Mouse (Mus musculus): ENCODE measurements at regions not wholly inside any gene's neighbourhood (a gene's known extent, or its start where the extent isn't known, plus 50 kb on each side); places are given as distances from the start of the nearest gene placed in this dataset.
"Not testable (repeated sequence)": the region's sequence is repeated elsewhere in the genome, so short reads cannot be mapped to it uniquely, and the experiment has no call there.

DNA sequence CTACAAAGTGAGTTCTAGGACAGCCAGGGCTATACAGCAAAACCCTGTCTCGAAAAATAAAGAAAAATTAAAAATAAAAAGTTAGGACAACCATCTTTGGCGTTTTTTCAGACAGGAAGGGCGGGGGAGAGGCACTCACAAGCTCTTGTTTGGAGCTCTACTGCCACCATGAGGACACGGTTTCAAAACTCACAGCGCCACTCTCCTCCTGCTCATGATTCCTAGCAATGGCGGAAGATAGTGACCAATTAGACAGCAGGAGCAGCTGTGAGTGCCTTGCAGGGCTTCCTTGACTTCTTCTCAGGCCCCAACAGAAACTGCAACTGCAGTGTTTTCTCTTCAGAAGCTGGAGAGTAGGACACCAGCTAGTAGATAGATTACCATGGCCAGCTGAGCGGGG, 151.9 kb upstream of the Olfr1324 start:
- Histone ChIP-seq H3K27me3 (ENCODE audit: control insufficient read depth, insufficient read depth, low read length) (no peaks in the 10 kb centered on the region), H3K4me1 (ENCODE audit: control insufficient read depth, insufficient read depth, low read length) (no peaks in the 10 kb centered on the region), H3K36me3 (replicated peaks; ENCODE audit: control insufficient read depth, insufficient read depth, low read depth, low read length) (no peaks in the 10 kb centered on the region), H3K4me3 (ENCODE audit: low read depth, low read length) (no peak overlapping the region), H3K9ac (replicated peaks; ENCODE audit: low read length) (no peak overlapping the region), H3K27ac (replicated peaks; ENCODE audit: low read depth, low read length) (no peak overlapping the region), H3K4me2 (ENCODE audit: low read depth, low read length) (no peak overlapping the region), H3K9me3 (replicated peaks; ENCODE audit: control insufficient read depth, low read length) (no peaks in the 10 kb centered on the region)
- 60% methylated on average over 7 of the region's 7 CpGs for WGBS
- ATAC-seq (replicated peaks; ENCODE audit: insufficient number of reproducible peaks, low FRiP score, low TSS enrichment, low read depth) (no peak), DNase-seq (ENCODE audit: low spot score) (peak; percentile 35)

DNA sequence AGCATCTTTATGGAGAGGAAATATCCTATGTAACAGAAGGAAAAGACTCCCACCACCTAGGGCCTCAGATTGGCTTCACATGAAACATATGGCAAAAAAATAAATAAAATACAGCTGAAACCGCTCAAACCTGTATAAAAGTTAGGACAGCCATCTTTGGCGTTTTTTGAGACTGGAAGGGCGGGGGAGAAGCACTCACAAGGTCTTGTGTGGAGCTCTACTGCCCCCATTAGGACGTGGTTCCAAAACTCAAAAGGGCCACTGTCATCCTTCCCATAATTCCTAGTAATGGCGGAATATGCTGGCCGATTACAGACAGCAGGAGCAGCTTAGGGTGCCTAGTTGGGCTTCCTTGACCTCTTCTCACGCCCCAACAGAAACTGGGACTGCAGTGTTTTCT, 148.5 kb upstream of the Olfr1324 start:
- H3K9ac ChIP-seq (replicated peaks; ENCODE audit: low read length), result no peak overlapping the region
- ATAC-seq (replicated peaks; ENCODE audit: insufficient number of reproducible peaks, low FRiP score, low TSS enrichment, low read depth) (no peak), DNase-seq (ENCODE audit: low spot score) (peak; percentile 63)
- H3K9me3 ChIP-seq (replicated peaks; ENCODE audit: control insufficient read depth, low read length), result no peaks in the 10 kb centered on the region
- no peaks in the 10 kb centered on the region for H3K36me3 ChIP-seq (replicated peaks; ENCODE audit: control insufficient read depth, insufficient read depth, low read depth, low read length)
- no peaks in the 10 kb centered on the region for H3K4me1 ChIP-seq (ENCODE audit: control insufficient read depth, insufficient read depth, low read length)
- 59% methylated on average over 7 of the region's 7 CpGs for WGBS
- no peak overlapping the region for H3K4me3 ChIP-seq (ENCODE audit: low read depth, low read length)
- H3K27me3 ChIP-seq (ENCODE audit: control insufficient read depth, insufficient read depth, low read length), result no peaks in the 10 kb centered on the region
- no peak overlapping the region for H3K27ac ChIP-seq (replicated peaks; ENCODE audit: low read depth, low read length)
- no peak overlapping the region; the same call in 1 of the 2 replicates for H3K4me2 ChIP-seq (ENCODE audit: low read depth, low read length)

DNA sequence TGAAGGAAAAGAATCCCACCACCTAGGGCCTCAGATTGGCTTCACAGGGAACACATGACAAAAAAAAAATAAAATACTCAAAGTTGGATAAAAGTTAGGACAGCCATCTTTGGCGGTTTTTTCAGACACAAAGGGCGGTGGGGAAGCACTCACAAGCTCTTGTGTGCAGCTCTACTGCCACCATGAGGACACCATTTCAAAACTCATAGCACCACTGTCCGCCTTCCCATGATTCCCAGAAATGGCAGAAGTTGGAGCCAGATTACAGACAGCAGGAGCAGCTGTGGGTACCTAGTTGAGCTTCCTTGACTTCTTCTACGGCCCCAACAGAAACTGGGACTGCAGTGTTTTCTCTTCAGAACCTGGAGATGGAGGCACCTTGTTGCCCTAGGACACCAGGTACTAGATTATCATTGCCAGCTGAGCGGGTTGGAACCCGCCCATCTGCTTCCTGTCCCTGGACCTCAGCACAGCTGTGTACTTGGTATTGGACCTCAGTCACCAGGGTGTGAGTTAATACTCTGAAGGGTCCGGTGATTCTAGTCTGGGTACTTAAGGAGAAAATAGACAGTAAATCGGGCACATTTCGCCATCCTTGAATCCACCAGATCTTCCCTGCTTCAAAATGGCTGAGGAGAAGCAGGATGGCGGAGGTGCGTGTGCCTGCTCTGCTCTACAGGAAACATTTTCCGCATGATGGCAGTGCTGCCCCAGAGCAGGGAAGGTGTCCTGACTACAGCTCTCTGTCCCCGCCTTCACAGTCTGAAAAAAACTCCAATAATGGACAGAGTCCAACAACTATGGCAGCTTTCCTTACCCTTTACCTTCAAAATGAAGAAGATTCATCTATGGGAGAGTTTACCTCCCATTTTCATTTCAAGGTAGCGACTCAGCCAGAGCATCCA, 144.1 kb upstream of the Olfr1324 start:
- H3K4me1 ChIP-seq (ENCODE audit: control insufficient read depth, insufficient read depth, low read length); H3K4me3 ChIP-seq (ENCODE audit: low read depth, low read length); H3K27ac ChIP-seq (replicated peaks; ENCODE audit: low read depth, low read length); H3K36me3 ChIP-seq (replicated peaks; ENCODE audit: control insufficient read depth, insufficient read depth, low read depth, low read length); H3K9me3 ChIP-seq (replicated peaks; ENCODE audit: control insufficient read depth, low read length); H3K9ac ChIP-seq (replicated peaks; ENCODE audit: low read length); ATAC-seq (replicated peaks; ENCODE audit: insufficient number of reproducible peaks, low FRiP score, low TSS enrichment, low read depth); H3K4me2 ChIP-seq (ENCODE audit: low read depth, low read length); H3K27me3 ChIP-seq (ENCODE audit: control insufficient read depth, insufficient read depth, low read length): not testable (repeated sequence)
- 71% methylated on average over 13 of the region's 14 CpGs for WGBS
- peak; percentile 61 for DNase-seq (ENCODE audit: low spot score)

DNA sequence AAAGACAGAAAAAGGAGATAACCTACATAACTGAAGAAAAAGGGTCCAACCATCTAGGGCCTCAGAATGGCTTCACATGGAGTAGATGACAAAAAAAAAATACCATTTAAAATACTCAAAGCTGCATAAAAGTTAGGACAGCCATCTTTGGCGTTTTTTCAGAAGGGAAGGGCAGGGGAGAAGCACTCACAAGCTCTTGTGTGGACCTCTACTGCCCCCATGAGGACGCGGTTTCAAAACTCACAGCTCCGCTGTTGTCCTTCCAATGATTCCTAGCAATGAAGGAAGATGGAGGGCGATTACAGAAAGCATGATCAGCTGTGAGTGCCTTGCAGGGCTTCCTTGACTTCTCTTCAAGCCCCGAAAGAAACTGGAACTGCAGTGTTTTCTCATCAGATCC, 140.8 kb upstream of the Olfr1324 start:
- DNase-seq (ENCODE audit: low spot score), result peak; percentile 22
- no peak overlapping the region for H3K4me2 ChIP-seq (ENCODE audit: low read depth, low read length)

DNA sequence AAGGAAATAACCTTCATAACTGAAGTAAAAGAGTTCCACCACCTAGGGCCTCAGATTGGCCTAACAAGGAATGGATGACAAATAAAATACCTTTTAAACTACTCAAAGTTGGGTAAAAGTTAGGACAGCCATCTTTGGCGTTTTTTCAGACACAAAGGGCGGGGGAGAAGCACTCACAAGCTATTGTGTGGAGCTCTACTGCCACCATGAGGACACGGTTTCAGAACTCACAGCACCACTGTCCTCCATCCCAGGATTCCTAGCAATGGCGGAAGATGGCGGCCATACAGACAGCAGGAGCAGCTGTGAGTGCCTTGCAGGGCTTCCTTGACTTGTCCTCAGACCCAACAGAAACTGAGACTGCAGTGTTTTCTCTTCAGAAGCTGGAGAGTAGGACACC, 138.0 kb upstream of the Olfr1324 start:
- DNase-seq (ENCODE audit: low spot score) (peak; percentile 58), ATAC-seq (replicated peaks; ENCODE audit: insufficient number of reproducible peaks, low FRiP score, low TSS enrichment, low read depth) (no peak)
- H3K9me3 ChIP-seq (replicated peaks; ENCODE audit: control insufficient read depth, low read length), result no peaks in the 10 kb centered on the region
- no peaks in the 10 kb centered on the region for H3K27me3 ChIP-seq (ENCODE audit: control insufficient read depth, insufficient read depth, low read length)
- 62% methylated on average over 5 of the region's 5 CpGs for WGBS
- H3K9ac ChIP-seq (replicated peaks; ENCODE audit: low read length), result no peak overlapping the region
- H3K4me2 ChIP-seq (ENCODE audit: low read depth, low read length), result no peak overlapping the region
- H3K4me1 ChIP-seq (ENCODE audit: control insufficient read depth, insufficient read depth, low read length), result no peaks in the 10 kb centered on the region
- no peak overlapping the region for H3K27ac ChIP-seq (replicated peaks; ENCODE audit: low read depth, low read length)
- H3K36me3 ChIP-seq (replicated peaks; ENCODE audit: control insufficient read depth, insufficient read depth, low read depth, low read length), result no peaks in the 10 kb centered on the region
- no peak overlapping the region for H3K4me3 ChIP-seq (ENCODE audit: low read depth, low read length)

More for the DNA sequence above, 140.8 kb upstream of the Olfr1324 start:
- no peak for ATAC-seq (replicated peaks; ENCODE audit: insufficient number of reproducible peaks, low FRiP score, low TSS enrichment, low read depth)
- no peaks in the 10 kb centered on the region for H3K36me3 ChIP-seq (replicated peaks; ENCODE audit: control insufficient read depth, insufficient read depth, low read depth, low read length)
- WGBS, result 55% methylated on average over 6 of the region's 6 CpGs
- no peak overlapping the region for H3K27ac ChIP-seq (replicated peaks; ENCODE audit: low read depth, low read length)
- no peaks in the 10 kb centered on the region for H3K27me3 ChIP-seq (ENCODE audit: control insufficient read depth, insufficient read depth, low read length)
- H3K9ac ChIP-seq (replicated peaks; ENCODE audit: low read length), result no peak overlapping the region
- H3K4me3 ChIP-seq (ENCODE audit: low read depth, low read length), result no peak overlapping the region
- no peaks in the 10 kb centered on the region for H3K9me3 ChIP-seq (replicated peaks; ENCODE audit: control insufficient read depth, low read length)
- no peaks in the 10 kb centered on the region for H3K4me1 ChIP-seq (ENCODE audit: control insufficient read depth, insufficient read depth, low read length)

DNA sequence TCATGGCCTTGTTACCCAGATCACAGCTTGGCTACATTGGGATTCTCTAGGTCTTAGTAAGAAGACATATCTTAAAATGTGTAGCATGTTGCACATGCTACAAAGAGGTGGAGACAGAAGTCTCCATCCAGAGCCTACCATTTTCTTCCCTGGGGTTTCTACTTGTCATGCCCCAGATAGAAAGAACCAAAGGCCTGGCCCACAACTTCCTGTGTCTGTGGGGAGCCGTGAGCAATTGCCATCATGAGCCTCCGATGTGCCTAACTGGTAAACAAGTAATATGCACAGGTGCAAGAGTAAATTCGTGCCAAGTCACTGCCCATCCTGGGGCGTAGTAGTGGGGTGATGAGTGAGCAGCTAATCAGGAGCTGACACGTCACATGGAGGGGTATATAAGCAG, 136.7 kb upstream of the Olfr1324 start:
- not testable (repeated sequence) for ATAC-seq (replicated peaks; ENCODE audit: insufficient number of reproducible peaks, low FRiP score, low TSS enrichment, low read depth); H3K4me3 ChIP-seq (ENCODE audit: low read depth, low read length); H3K4me1 ChIP-seq (ENCODE audit: control insufficient read depth, insufficient read depth, low read length); H3K9ac ChIP-seq (replicated peaks; ENCODE audit: low read length); H3K36me3 ChIP-seq (replicated peaks; ENCODE audit: control insufficient read depth, insufficient read depth, low read depth, low read length); H3K27ac ChIP-seq (replicated peaks; ENCODE audit: low read depth, low read length); H3K9me3 ChIP-seq (replicated peaks; ENCODE audit: control insufficient read depth, low read length); H3K27me3 ChIP-seq (ENCODE audit: control insufficient read depth, insufficient read depth, low read length); DNase-seq (ENCODE audit: low spot score); H3K4me2 ChIP-seq (ENCODE audit: low read depth, low read length)
- 92% methylated on average over 5 of the region's 5 CpGs for WGBS

DNA sequence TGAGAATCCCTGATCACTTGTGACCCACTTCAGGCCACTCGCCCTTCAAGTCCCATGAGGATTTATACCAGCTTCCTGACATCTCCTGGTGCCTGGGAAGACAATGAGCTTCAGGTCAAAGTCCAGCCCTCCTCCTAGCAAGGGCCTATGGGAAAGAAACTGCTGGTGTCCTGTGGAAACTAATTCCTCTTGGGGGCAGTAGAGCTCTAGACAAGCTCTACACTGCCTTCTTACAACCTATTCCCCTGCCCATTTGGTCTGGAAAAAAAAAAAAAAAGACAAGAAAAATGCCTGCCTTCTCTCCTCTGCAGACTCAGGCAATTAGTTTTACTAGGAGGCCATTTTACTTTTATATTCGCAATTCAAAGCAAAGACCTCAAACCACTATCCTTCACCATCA, 132.6 kb upstream of the Olfr1324 start:
- Histone ChIP-seq H3K9ac (replicated peaks; ENCODE audit: low read length) (no peak overlapping the region), H3K4me1 (ENCODE audit: control insufficient read depth, insufficient read depth, low read length) (no peaks in the 10 kb centered on the region), H3K36me3 (replicated peaks; ENCODE audit: control insufficient read depth, insufficient read depth, low read depth, low read length) (no peaks in the 10 kb centered on the region), H3K27me3 (ENCODE audit: control insufficient read depth, insufficient read depth, low read length) (no peaks in the 10 kb centered on the region), H3K9me3 (replicated peaks; ENCODE audit: control insufficient read depth, low read length) (no peaks in the 10 kb centered on the region), H3K4me2 (ENCODE audit: low read depth, low read length) (no peak overlapping the region), H3K4me3 (ENCODE audit: low read depth, low read length) (no peak overlapping the region), H3K27ac (replicated peaks; ENCODE audit: low read depth, low read length) (no peak overlapping the region)
- DNase-seq (ENCODE audit: low spot score), result peak; percentile 33
- no peak for ATAC-seq (replicated peaks; ENCODE audit: insufficient number of reproducible peaks, low FRiP score, low TSS enrichment, low read depth)
- WGBS, result 51% methylated on average over 2 of the region's 2 CpGs

DNA sequence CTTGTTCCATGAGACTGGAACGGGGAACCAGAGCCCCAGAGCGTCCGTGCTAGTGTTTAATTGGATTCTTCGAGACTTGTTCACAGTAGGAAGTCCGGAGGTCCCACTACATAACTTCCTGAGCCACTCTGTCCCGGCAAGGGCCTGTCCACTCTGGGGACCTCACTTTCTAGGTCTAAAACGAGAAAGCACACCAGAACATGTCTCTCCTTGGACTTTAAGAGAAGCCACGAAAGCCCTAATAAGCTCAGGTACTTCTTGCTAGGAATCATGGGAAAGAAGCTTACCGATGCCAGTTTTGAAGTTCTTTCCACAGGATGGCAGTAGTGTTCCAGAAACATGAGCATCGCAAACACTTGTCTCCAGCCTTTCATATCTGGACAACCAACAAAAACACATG, 122.0 kb upstream of the Olfr1324 start:
- ATAC-seq (replicated peaks; ENCODE audit: insufficient number of reproducible peaks, low FRiP score, low TSS enrichment, low read depth) (no peak), DNase-seq (ENCODE audit: low spot score) (peak; percentile 64)
- H3K4me1 ChIP-seq (ENCODE audit: control insufficient read depth, insufficient read depth, low read length), result no peaks in the 10 kb centered on the region
- no peak overlapping the region for H3K9ac ChIP-seq (replicated peaks; ENCODE audit: low read length)
- peak overlapping the region; percentile 23 for H3K4me3 ChIP-seq (ENCODE audit: low read depth, low read length)
- H3K36me3 ChIP-seq (replicated peaks; ENCODE audit: control insufficient read depth, insufficient read depth, low read depth, low read length), result no peaks in the 10 kb centered on the region
- no peak overlapping the region for H3K27ac ChIP-seq (replicated peaks; ENCODE audit: low read depth, low read length)
- 60% methylated on average over 10 of the region's 10 CpGs for WGBS
- H3K27me3 ChIP-seq (ENCODE audit: control insufficient read depth, insufficient read depth, low read length), result no peaks in the 10 kb centered on the region
- no peaks in the 10 kb centered on the region for H3K9me3 ChIP-seq (replicated peaks; ENCODE audit: control insufficient read depth, low read length)
- no peak overlapping the region for H3K4me2 ChIP-seq (ENCODE audit: low read depth, low read length)
